Mouse (Mus musculus): ENCODE results near the gene Ms4a4d. TPM values are rescaled to one million over a fixed set of nuclear protein-coding genes. Genes with fewer than 3 reads are reported as not detected.

Gene Ms4a4d
- polyA plus RNA-seq, 1 experiment from 2014 or later: 0.58 TPM

DNA sequence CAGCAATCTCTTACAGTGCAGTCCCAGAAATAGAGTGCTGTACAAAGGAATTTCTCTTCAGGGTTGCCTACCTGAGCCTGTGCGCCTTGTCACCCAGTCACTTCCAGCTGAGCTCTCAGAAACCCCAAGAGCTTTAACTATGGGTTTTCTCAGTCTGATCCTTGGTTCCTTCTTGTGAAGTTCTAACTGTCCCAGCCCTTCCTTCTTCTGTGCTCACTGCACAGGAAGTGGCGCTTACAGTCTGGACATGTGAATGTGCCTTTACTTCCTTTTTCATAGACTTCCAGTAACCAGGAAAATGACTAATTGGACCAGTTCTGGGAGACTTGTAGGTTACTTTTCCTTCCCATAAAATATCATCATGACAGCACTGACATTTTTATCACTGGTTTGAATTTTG is 68.0 kb downstream of the Ms4a4d start, which contains the start of gene Ms4a6d:
Gene Ms4a6d (minus strand): TSS at position 247 of the 400 bp plus-strand sequence.
- 83% methylated on average over 2 of the region's 2 CpGs for WGBS
- no peak for ATAC-seq (replicated peaks; ENCODE audit: low FRiP score, low read depth)
- TF ChIP-seq CTCF (IDR thresholded peaks at IDR 0.05; ENCODE audit: low read depth): no peak

More for the DNA sequence above, 68.0 kb downstream of the Ms4a4d start, which contains the start of gene Ms4a6d:
- no peak within 1 kb of the TSS for H3K27ac ChIP-seq
- no peaks in the 10 kb centered on the region for H3K4me1 ChIP-seq (replicated peaks; ENCODE audit: insufficient read depth, low read length)
- no peaks in the 10 kb centered on the region for H3K27me3 ChIP-seq (ENCODE audit: insufficient read depth, low read length)
- no peak for DNase-seq (ENCODE audit: low spot score)
- no peak within 1 kb of the TSS for H3K9ac ChIP-seq (ENCODE audit: low read depth, low read length)
- no peak within 1 kb of the TSS for H3K4me2 ChIP-seq (ENCODE audit: low read length)
- no peak within 1 kb of the TSS for H3K4me3 ChIP-seq (replicated peaks; ENCODE audit: low read depth, low read length)
- H3K36me3 ChIP-seq (ENCODE audit: insufficient read depth, low read length): no peaks in the 10 kb centered on the region
- H3K9me3 ChIP-seq (replicated peaks; ENCODE audit: low read length): no peaks in the 10 kb centered on the region

Other genes with a start within 250 kb of the Ms4a4d start
- gene Ms4a14, start 222.3 kb upstream of the Ms4a4d start, polyA plus RNA-seq (2015; fragmentation: Nextera tagmentation; extraction: Ambion mirVana): 0.07 and 0.11 TPM in 2 replicates
- 9.7 and 11.8 TPM in 2 replicates for gene Ms4a7, start 200.7 kb upstream of the Ms4a4d start, polyA plus RNA-seq (2015; fragmentation: Nextera tagmentation; extraction: Ambion mirVana)
- 3.5 and 3.6 TPM in 2 replicates for gene Ms4a4a, start 161.3 kb upstream of the Ms4a4d start, polyA plus RNA-seq (2015; fragmentation: Nextera tagmentation; extraction: Ambion mirVana)
- gene Ms4a4c, start 132.0 kb upstream of the Ms4a4d start, polyA plus RNA-seq (2015; fragmentation: Nextera tagmentation; extraction: Ambion mirVana): 0.73 and 1.7 TPM in 2 replicates
- 0.26 and 0.28 TPM in 2 replicates for gene Ms4a4b, start 93.2 kb upstream of the Ms4a4d start, polyA plus RNA-seq (2015; fragmentation: Nextera tagmentation; extraction: Ambion mirVana)
- gene Ms4a6c, start 67.4 kb upstream of the Ms4a4d start, polyA plus RNA-seq (2015; fragmentation: Nextera tagmentation; extraction: Ambion mirVana): 5.4 and 7.4 TPM in 2 replicates
- 0.09 TPM in 1 of 2 replicates, not detected in the other for gene Gm8369, start 50.9 kb upstream of the Ms4a4d start, polyA plus RNA-seq (2015; fragmentation: Nextera tagmentation; extraction: Ambion mirVana)
- gene Ms4a6b, start 20.3 kb upstream of the Ms4a4d start, polyA plus RNA-seq (2015; fragmentation: Nextera tagmentation; extraction: Ambion mirVana): 4.9 and 5.6 TPM in 2 replicates
- gene Ms4a6d, start 68.0 kb downstream of the Ms4a4d start, polyA plus RNA-seq (2015; fragmentation: Nextera tagmentation; extraction: Ambion mirVana): 4.7 and 8.0 TPM in 2 replicates
- 4.6 and 4.8 TPM in 2 replicates for gene Ms4a2, start 86.9 kb downstream of the Ms4a4d start, polyA plus RNA-seq (2015; fragmentation: Nextera tagmentation; extraction: Ambion mirVana)
- gene Ms4a3, start 104.0 kb downstream of the Ms4a4d start, polyA plus RNA-seq (2015; fragmentation: Nextera tagmentation; extraction: Ambion mirVana): not detected in 2 replicates
- not detected in 2 replicates for gene Oosp2, start 123.8 kb downstream of the Ms4a4d start, polyA plus RNA-seq (2015; fragmentation: Nextera tagmentation; extraction: Ambion mirVana)
- gene Oosp1, start 154.3 kb downstream of the Ms4a4d start, polyA plus RNA-seq (2015; fragmentation: Nextera tagmentation; extraction: Ambion mirVana): not detected in 2 replicates
- not detected in 2 replicates for gene Oosp3, start 160.3 kb downstream of the Ms4a4d start, polyA plus RNA-seq (2015; fragmentation: Nextera tagmentation; extraction: Ambion mirVana)
- not detected in 2 replicates for gene Gif, start 210.8 kb downstream of the Ms4a4d start, polyA plus RNA-seq (2015; fragmentation: Nextera tagmentation; extraction: Ambion mirVana)
- 66.7 and 69.8 TPM in 2 replicates for gene Mrpl16, start 233.6 kb downstream of the Ms4a4d start, polyA plus RNA-seq (2015; fragmentation: Nextera tagmentation; extraction: Ambion mirVana)